Mouse (Mus musculus): ENCODE measurements around the gene Krtap13-1. TPM values are rescaled to one million over a fixed set of nuclear protein-coding genes. Genes with fewer than 3 reads are reported as not detected.
"Not testable (repeated sequence)": the region's sequence is repeated elsewhere in the genome, so short reads cannot be mapped to it uniquely, and the experiment has no call there.

Gene Krtap13-1
- total RNA-seq (2021), result not detected
- long read RNA-seq, experiment 1, result 0 reads
- long read RNA-seq, experiment 2, result 0 reads

DNA sequence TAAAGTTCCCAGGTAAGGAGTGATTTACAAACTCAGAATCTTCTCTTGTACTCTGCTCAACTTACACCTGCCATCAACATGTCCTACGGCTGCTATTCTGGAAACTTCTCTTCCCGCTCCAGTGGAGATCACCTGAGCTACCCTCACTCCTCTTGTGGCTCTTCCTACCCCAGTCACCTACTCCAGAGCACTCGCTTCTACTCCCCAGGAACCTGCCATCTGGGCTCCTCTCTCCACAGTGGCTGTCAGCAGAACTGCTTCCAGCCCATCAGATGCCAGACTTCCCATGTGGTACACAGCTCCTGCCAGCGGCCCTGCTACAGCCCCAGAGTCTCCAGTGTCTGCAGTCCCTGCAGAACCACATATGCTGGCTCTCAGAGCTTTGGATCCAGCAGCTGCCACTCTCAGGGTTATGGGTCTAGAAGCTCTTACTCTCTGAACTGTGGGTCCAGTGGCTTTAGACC, at the start of gene Krtap13-1:
TSS of gene Krtap13-1 (plus strand) at position 51 of the 464 bp plus-strand sequence.
- DNase-seq (ENCODE audit: low spot score in 2 of 2), result no peak

DNA sequence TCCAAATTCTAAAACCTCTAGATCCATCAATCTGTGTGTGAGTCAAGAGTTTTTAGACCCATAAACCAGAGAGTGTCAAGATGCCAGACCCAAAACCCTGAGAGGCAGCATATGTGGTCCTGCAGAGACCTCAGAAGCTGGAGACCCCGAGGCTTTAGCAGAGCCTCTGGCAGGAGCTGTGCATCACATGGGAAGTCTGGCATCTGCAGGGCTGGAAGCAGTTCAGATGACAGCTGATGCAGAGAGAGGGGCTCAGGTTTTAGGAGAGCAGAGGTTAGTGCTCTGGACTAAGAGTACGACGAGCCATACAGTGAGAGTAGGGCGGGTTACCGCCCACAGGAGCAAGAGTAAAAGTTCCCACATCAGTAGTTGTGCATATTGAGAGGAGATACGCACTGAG, 49.6 kb upstream of the Krtap13-1 start:
- no peak for DNase-seq (ENCODE audit: low spot score in 2 of 2)

DNA sequence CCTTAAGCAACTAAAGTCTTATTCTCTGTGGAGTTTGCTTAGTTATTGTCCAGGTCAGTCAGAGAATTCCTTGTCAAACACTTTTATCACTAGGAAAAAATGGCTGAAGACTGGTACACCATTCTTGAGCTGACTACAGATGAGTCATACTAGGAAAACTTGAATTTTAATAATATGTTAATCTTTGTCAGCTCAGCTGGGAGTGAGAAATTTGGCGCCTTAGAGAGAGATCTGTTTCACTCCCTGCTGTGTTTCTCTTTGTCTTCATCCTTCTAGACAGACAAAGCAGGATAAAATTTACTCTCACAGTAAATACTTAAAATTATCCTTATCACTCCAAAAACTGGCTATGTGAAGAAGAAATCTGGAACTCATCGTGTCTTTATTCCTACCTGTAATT, 47.4 kb upstream of the Krtap13-1 start:
- no peak for DNase-seq (ENCODE audit: low spot score in 2 of 2)

DNA sequence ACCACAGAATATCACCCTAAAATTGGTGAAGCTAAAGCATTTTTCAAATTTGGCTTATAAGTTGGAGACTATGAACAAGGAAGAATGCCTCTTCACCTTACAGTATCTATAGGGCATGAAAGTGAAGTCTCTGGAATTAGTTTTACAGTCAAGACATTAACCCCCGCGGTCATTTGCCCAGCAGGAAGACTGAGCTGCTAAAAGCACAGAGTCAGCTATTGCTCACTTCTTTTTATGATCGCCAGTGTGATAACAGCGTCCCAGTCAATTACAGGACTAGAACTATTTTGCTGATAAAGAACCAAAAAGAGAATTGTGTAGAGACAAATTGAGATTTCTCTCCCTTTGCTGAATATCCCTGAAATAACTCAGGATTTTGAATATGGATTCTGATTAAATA, 32.4 kb upstream of the Krtap13-1 start:
- DNase-seq (ENCODE audit: low spot score in 2 of 2), result no peak

- no peak for DNase-seq (ENCODE audit: low spot score in 2 of 2)
Observed at GRCm38 (mm10) chr16:88701072-88701864, 27.4 kb upstream of the Krtap13-1 start.

DNA sequence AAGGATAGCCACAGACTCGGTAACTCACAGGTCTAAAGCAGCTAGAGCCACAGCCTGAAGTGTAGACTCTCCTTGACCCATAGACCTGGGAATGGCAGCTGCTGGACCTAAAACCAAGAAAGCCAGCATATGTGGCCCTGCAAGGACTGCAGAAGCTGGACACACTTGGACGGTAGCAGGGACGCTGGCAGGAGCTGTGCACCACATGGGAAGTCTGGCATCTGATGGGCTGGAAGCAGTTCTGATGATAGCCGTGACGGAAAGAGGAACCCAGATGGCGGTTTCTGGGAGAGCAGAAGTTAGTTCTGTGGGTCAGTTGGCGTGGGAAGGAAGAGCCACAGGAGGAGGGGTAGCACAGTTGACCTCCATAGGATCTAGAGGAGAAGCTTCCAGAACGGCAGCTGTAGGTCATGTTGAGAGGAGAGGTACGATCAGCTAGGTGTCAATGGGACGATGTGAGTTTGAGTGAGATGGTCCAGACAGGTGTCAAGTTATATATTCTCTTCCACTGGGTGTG, 21.1 kb upstream of the Krtap13-1 start, which contains the start of gene 2310061N02Rik:
TSS of gene 2310061N02Rik (minus strand) at position 467 of the 517 bp plus-strand sequence.
- no peak for DNase-seq (ENCODE audit: low spot score in 2 of 2)

DNA sequence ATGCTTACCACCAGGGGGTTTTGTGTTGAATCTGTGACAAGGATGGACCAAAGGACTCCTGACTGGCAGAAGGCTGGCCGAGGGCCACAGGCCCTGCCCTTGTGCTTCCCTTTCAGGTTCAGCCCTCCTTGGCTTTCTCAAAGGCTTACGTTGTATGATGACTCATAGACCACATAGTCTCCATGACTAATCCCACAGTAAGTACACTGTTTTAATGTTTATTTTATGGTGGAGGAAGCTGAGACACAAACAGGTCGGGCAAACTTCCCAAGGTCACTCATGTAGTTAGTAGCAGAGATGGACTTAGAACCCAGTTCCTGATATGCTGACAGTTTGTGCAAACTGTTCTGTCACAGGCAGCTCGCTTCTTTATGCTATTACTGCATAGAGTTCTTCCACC, 17.9 kb upstream of the Krtap13-1 start:
- no peak for DNase-seq (ENCODE audit: low spot score in 2 of 2)

DNA sequence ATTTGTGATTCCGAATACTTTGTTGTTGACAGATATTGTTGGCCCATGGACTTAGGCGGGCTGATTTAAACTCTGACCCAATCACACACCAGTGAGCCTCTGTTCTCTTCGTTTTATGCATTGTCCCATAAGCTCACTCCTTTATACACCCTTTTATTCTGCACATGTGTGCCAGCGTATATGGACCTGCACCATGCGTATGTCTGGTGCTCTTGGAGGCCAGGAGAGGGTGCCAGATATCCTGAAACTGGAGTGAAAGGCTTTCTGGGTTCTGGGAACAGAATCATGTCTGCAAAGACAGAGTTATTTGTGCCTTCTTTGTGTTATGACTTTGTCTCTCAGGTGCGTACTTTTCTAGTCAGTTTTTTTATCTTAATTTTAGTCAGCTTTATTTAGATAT, 17.4 kb upstream of the Krtap13-1 start:
- no peak for DNase-seq (ENCODE audit: low spot score in 2 of 2)

- DNase-seq (ENCODE audit: low spot score in 2 of 2), result no peak
Observed at GRCm38 (mm10) chr16:88716549-88716948, 12.1 kb upstream of the Krtap13-1 start.

- DNase-seq (ENCODE audit: low spot score in 2 of 2), result no peak
Observed at GRCm38 (mm10) chr16:88720031-88720430, 8.6 kb upstream of the Krtap13-1 start.

DNA sequence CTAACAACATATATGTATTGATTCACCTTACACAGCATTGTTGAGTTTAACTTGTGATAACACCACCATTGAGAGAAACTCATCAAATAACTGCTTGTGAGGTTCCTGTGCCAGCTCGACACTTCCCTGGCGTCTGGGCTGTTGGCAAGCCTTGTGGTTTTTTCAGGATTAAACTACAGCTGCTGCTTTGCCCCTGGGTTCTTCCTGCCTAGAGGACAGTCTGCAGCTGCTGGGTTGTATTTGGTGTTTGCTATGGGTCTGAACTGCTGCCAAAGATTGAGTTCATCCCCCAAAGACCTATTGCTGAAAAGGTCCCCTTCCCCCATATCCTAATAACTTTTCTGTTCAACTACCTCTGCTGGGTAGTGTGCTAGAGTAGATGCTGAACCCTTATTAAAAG, 6.7 kb downstream of the Krtap13-1 start:
- no peak for DNase-seq (ENCODE audit: low spot score in 2 of 2)

GRCm38 (mm10) chr16:88744750-88745340, 16.2 kb downstream of the Krtap13-1 start:
- DNase-seq (ENCODE audit: low spot score in 2 of 2), result no peak

DNA sequence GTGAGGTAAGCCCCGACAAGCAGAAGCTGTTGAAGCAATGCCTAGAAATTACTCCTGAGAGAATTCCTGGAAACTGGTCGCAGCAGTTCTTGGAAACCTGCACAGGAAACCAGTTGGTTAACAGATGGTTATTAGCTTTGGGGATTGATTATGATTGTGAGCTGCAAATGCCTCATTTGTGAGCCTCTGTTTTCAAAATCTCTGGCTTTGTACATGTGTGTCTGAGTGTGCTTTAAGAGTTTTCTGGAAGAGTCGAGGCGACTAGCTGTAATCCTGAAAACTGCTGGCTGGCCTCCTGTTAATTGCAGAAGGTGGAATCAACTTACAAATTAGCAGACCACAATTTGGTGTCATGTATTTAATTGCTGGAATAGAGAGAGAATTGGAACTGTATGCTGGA, 19.3 kb downstream of the Krtap13-1 start:
- no peak for DNase-seq (ENCODE audit: low spot score in 2 of 2)

DNA sequence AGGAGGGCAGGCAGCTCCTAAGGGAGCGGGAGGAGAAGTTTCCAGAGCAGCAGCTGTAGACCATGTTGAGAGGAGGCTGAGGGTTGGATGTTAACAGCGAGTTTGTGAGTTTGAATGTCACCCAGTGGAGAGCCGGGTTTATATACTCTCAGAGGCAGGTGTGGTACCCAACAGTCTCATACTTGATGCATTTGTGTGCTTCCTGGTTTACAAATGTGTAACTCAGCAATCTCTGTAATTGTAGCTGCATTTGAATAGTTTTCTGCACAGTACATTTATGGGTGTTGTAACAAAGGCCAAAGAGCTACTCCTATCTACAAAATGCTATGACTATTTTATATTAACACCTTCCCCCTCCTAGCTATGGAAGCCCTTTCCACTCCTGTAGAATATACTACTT, 22.9 kb downstream of the Krtap13-1 start, which contains the start of gene Krtap13:
TSS of gene Krtap13 (minus strand) at position 101 of the 400 bp plus-strand sequence.
- not testable (repeated sequence) for DNase-seq (ENCODE audit: low spot score in 2 of 2)

- DNase-seq (ENCODE audit: low spot score in 2 of 2), result not testable (repeated sequence)
Observed at GRCm38 (mm10) chr16:88758547-88758946, 29.9 kb downstream of the Krtap13-1 start, which contains the start of gene 2310034C09Rik. Gene 2310034C09Rik, plus strand, starts transcription at chr16:88758847.

GRCm38 (mm10) chr16:88774106-88774505, 45.4 kb downstream of the Krtap13-1 start, which contains the start of gene 2310057N15Rik:
Gene 2310057N15Rik, minus strand, starts transcription at chr16:88774206.
- DNase-seq (ENCODE audit: low spot score in 2 of 2), result no peak

DNA sequence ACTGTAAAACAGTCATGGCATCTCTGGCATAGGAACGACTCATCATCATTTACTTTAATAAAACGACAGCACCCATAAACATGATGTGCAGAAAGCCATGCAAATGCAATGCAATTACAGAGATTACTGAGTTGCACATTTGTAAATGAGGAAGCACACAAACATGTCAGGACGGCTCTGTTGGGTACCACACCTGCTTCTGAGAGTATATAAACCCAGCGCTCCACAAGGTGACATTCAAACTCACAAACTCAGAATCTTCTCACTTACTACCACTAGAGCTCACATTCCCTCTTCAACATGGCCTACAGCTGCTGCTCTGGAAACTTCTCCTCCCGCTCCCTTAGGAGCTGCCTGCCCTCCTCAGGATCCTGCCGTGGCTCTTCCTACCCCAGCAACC, 48.9 kb downstream of the Krtap13-1 start, which contains the start of gene Gm5965:
TSS of gene Gm5965 (plus strand) at position 301 of the 400 bp plus-strand sequence.
- no peak for DNase-seq (ENCODE audit: low spot score in 2 of 2)

Other genes starting within 250 kb of the Krtap13-1 start
- not detected for gene Cldn17, start 221.9 kb upstream of the Krtap13-1 start, total RNA-seq (2021)
- gene Cldn8, start 165.7 kb upstream of the Krtap13-1 start, total RNA-seq (2021), result not detected
- not detected for gene Krtap24-1, start 116.6 kb upstream of the Krtap13-1 start, total RNA-seq (2021)
- not detected for gene 2310079G19Rik, start 101.2 kb upstream of the Krtap13-1 start, total RNA-seq (2021)
- not detected for gene Krtap26-1, start 81.1 kb upstream of the Krtap13-1 start, total RNA-seq (2021)
- gene Krtap27-1, start 57.2 kb upstream of the Krtap13-1 start, total RNA-seq (2021), result not detected
- not detected for gene 2310061N02Rik, start 20.9 kb upstream of the Krtap13-1 start, total RNA-seq (2021)
- gene Krtap13, start 22.8 kb downstream of the Krtap13-1 start, total RNA-seq (2021), result not detected
- gene 2310034C09Rik, start 30.0 kb downstream of the Krtap13-1 start, total RNA-seq (2021), result not detected
- gene 2310057N15Rik, start 45.3 kb downstream of the Krtap13-1 start, total RNA-seq (2021), result not detected
- gene Gm5965, start 49.0 kb downstream of the Krtap13-1 start, total RNA-seq (2021), result not detected
- gene Gm20741, start 83.4 kb downstream of the Krtap13-1 start, total RNA-seq (2021), result not detected
- not detected for gene Krtap15, start 91.4 kb downstream of the Krtap13-1 start, total RNA-seq (2021)
- not detected for gene Krtap14, start 97.3 kb downstream of the Krtap13-1 start, total RNA-seq (2021)
- gene Krtap19-1, start 140.5 kb downstream of the Krtap13-1 start, total RNA-seq (2021), result not detected
- gene Krtap19-2, start 145.4 kb downstream of the Krtap13-1 start, total RNA-seq (2021), result not detected
- not detected for gene Krtap19-3, start 149.2 kb downstream of the Krtap13-1 start, total RNA-seq (2021)
- gene Krtap19-4, start 156.2 kb downstream of the Krtap13-1 start, total RNA-seq (2021), result not detected
- not detected for gene Krtap19-5, start 167.6 kb downstream of the Krtap13-1 start, total RNA-seq (2021)
- gene Krtap19-9b, start 203.4 kb downstream of the Krtap13-1 start, total RNA-seq (2021), result not detected
- not detected for gene Krtap16-3, start 234.0 kb downstream of the Krtap13-1 start, total RNA-seq (2021)